Mouse (Mus musculus) megakaryocyte, adult 5-6 weeks (primary cell): ENCODE data around the gene Kcnk5. TPM values are rescaled to one million over a fixed set of nuclear protein-coding genes. Genes with fewer than 3 reads are reported as not detected.

Experiments used
- ATAC-seq: 2 replicates; pipeline ENCODE4 v1.8.0; 2016; ENCODE audit warnings: mild to moderate bottlenecking, inconsistent platforms; ENCODE audit not compliant: poor library complexity, severe bottlenecking
- total RNA-seq, 2 experiments: library from RNA; stranded (forward) in 1 of 2; stranded (reverse) in 1 of 2; fragments of 153-499, 151-499 nt in 1 of 2; fragments of 221-1000, 200-1000 nt in 1 of 2; gene quantifications; 2 replicates each; pipeline versions ENCODE4 v1.2.3 to v1.2.4; 2015 to 2017

The Kcnk5 gene
- total RNA-seq, 2 experiments from 2014 or later = 0.13 to 0.22 TPM

- no peak for ATAC-seq
These were observed 12.4 kb downstream of the Kcnk5 start for GRCm38 (mm10) chr14:20169251-20169650.

GRCm38 (mm10) chr14:20168478-20168877 lies 13.1 kb downstream of the Kcnk5 start:
- ATAC-seq = 0 out of 2 replicates have a peak, but pooled peaks have one; percentile 30

- ATAC-seq = no peak
These were observed 13.6 kb downstream of the Kcnk5 start for GRCm38 (mm10) chr14:20168054-20168453.

GRCm38 (mm10) chr14:20165413-20165812 lies 16.2 kb downstream of the Kcnk5 start:
- no peak for ATAC-seq

GRCm38 (mm10) chr14:20164438-20164837 lies 17.2 kb downstream of the Kcnk5 start:
- no peak for ATAC-seq

- ATAC-seq = no peak
These were observed 18.9 kb downstream of the Kcnk5 start for GRCm38 (mm10) chr14:20162686-20163085.

GRCm38 (mm10) chr14:20158727-20159681 lies 22.6 kb downstream of the Kcnk5 start:
- no peak for ATAC-seq

GRCm38 (mm10) chr14:20157595-20157994 lies 24.0 kb downstream of the Kcnk5 start:
- no peak for ATAC-seq

- ATAC-seq = no peak
These were observed 25.9 kb downstream of the Kcnk5 start for GRCm38 (mm10) chr14:20155718-20156117.

- no peak for ATAC-seq
These were observed 26.7 kb downstream of the Kcnk5 start for GRCm38 (mm10) chr14:20154937-20155336.

- ATAC-seq = no peak
These were observed 27.4 kb downstream of the Kcnk5 start for GRCm38 (mm10) chr14:20154245-20154644.

GRCm38 (mm10) chr14:20149127-20150080 lies 32.2 kb downstream of the Kcnk5 start:
- no peak for ATAC-seq

- ATAC-seq = no peak
These were observed 33.1 kb downstream of the Kcnk5 start for GRCm38 (mm10) chr14:20148514-20148913.

- ATAC-seq = no peak
These were observed 33.8 kb downstream of the Kcnk5 start for GRCm38 (mm10) chr14:20147854-20148253.

- no peak for ATAC-seq
These were observed 37.5 kb downstream of the Kcnk5 start for GRCm38 (mm10) chr14:20144093-20144492.

GRCm38 (mm10) chr14:20138484-20139355 lies 42.9 kb downstream of the Kcnk5 start, which contains the start of gene Saysd1:
Gene Saysd1, minus strand, starts transcription at chr14:20138534.
- ATAC-seq = no peak

- ATAC-seq = no peak
These were observed 46.5 kb downstream of the Kcnk5 start for GRCm38 (mm10) chr14:20134965-20135671.

- no peak for ATAC-seq
These were observed 53.4 kb downstream of the Kcnk5 start for GRCm38 (mm10) chr14:20128162-20128561.

- no peak for ATAC-seq
These were observed 54.1 kb downstream of the Kcnk5 start for GRCm38 (mm10) chr14:20127406-20128087.
